Mouse (Mus musculus): Measurements from ENCODE around the gene Tmf1.

Gene Tmf1

GRCm38 (mm10) chr6:97104264-97104852 is 74.6 kb downstream of the Tmf1 start:
- DNase-seq, result peak in 1 of 2 experiments; percentile 12

All from cerebellum, postnatal 14 days (tissue).